Mouse (Mus musculus): ENCODE measurements around the gene Cnpy1. TPM values are rescaled to one million over a fixed set of nuclear protein-coding genes. Genes with fewer than 3 reads are reported as not detected.

Gene Cnpy1
- polyA plus RNA-seq, 1 experiment from 2014 or later: not detected

- H3K27me3 ChIP-seq (replicated peaks): peaks cover 99% of the 10 kb centered on the region
- H3K4me3 ChIP-seq: peak overlapping the region; percentile 30
- H3K9ac ChIP-seq: no peak overlapping the region
- no peak for ATAC-seq (ENCODE audit: extremely low read depth, insufficient number of reproducible peaks, low FRiP score, low TSS enrichment)
- H3K9me3 ChIP-seq: no peaks in the 10 kb centered on the region
- WGBS: 2% methylated on average over 20 of the region's 20 CpGs
- H3K36me3 ChIP-seq: no peaks in the 10 kb centered on the region
- H3K4me1 ChIP-seq: peaks cover 24% of the 10 kb centered on the region
- H3K27ac ChIP-seq (replicated peaks): no peak overlapping the region
- H3K4me2 ChIP-seq: peak overlapping the region; percentile 51
These were observed 84.1 kb downstream of the Cnpy1 start for GRCm38 (mm10) chr5:28161383-28161937.

DNA sequence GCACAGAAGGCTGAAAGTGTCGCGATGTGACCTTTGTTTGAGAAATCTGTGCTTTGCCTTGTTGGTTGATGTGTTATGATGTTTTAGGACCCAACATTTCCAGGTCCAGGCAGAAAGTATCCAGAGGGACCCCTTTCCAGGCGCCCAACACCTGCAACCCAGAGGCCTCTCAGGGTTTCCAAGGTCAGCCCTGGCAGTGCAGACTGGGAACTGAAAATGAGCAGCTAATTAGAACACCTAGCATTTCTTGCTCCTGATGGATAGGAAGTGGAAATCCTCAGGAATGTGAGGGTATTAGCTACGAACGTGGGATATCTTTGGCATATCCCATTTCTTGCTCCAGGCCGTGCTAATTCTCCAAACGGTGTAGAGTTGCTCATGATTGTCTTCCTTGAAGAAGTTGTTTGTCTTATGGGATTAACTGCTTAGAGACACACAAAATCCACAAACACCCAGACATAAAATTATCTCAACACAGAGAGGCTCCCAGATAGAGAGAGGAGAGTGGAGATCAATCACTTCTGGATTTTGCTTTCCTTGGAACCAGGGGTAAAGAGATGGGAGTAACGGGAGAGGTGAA is 85.6 kb downstream of the Cnpy1 start:
- Histone ChIP-seq H3K27me3 (replicated peaks) (peaks cover 99% of the 10 kb centered on the region), H3K4me2 (no peak overlapping the region), H3K27ac (replicated peaks) (no peak overlapping the region), H3K9me3 (no peaks in the 10 kb centered on the region), H3K36me3 (no peaks in the 10 kb centered on the region), H3K4me3 (no peak overlapping the region), H3K4me1 (peaks cover 9% of the 10 kb centered on the region; the same call in 1 of the 2 replicates), H3K9ac (no peak overlapping the region)
- ATAC-seq (ENCODE audit: extremely low read depth, insufficient number of reproducible peaks, low FRiP score, low TSS enrichment): no peak
- 2% methylated on average over 8 of the region's 8 CpGs for WGBS

DNA sequence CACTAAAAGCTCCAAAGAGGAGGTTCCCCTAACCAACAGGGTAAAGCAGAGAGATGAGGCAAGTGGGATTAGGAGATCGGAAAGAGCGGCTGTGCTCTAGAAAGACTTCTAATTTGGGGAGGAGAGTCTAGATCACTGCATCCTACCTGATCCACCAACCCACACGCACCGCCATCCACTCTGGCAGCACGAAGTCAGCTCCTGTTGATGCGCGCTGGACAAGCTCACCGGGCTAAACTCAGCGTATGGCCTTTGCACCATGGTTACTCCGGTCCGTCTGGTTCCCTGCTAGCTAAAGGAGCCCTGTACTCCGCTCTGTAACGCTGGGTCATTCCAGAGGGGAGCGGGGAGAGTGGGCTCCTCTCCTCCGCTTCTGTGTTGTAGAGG is 86.5 kb downstream of the Cnpy1 start:
- Histone ChIP-seq H3K36me3 (no peaks in the 10 kb centered on the region), H3K9ac (no peak overlapping the region), H3K4me2 (no peak overlapping the region), H3K27ac (replicated peaks) (no peak overlapping the region), H3K4me1 (peaks cover 8% of the 10 kb centered on the region; the same call in 1 of the 2 replicates), H3K4me3 (no peak overlapping the region), H3K27me3 (replicated peaks) (peaks cover 97% of the 10 kb centered on the region), H3K9me3 (no peaks in the 10 kb centered on the region)
- no peak; the same call in 1 of the 2 replicates for ATAC-seq (ENCODE audit: extremely low read depth, insufficient number of reproducible peaks, low FRiP score, low TSS enrichment)
- WGBS: 1% methylated on average over 15 of the region's 15 CpGs

GRCm38 (mm10) chr5:28158308-28159071 is 87.1 kb downstream of the Cnpy1 start:
- Histone ChIP-seq H3K27ac (replicated peaks) (no peak overlapping the region), H3K4me3 (peak overlapping the region; percentile 18), H3K36me3 (no peaks in the 10 kb centered on the region), H3K4me1 (peaks cover 8% of the 10 kb centered on the region; the same call in 1 of the 2 replicates), H3K9me3 (no peaks in the 10 kb centered on the region), H3K27me3 (replicated peaks) (peaks cover 97% of the 10 kb centered on the region), H3K9ac (no peak overlapping the region), H3K4me2 (peak overlapping the region; percentile 36)
- under 1% methylated on average over 31 of the region's 31 CpGs for WGBS
- no peak for ATAC-seq (ENCODE audit: extremely low read depth, insufficient number of reproducible peaks, low FRiP score, low TSS enrichment)

DNA sequence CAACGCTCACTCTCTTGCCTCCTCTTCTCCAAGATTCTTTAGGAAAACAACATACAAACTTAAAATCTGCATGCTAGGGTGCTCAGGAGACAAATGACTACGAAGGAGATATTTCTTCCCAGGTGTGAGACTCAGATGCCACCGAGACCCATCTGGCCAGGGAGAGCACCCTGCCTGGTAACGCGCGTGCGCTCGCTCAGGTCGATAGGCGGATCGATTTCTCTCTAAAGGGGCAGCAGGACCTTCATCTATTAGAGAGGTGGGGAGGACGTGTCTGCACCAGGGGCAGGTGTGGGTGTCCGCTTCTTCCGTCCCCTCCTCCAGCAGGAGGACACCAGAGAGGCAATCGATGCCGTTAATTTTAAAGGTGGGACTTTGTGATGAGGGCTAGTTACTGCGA is 87.8 kb downstream of the Cnpy1 start:
- Histone ChIP-seq H3K36me3 (no peaks in the 10 kb centered on the region), H3K4me3 (peak overlapping the region; percentile 18; the same call in 1 of the 2 replicates), H3K4me2 (peak overlapping the region; percentile 36), H3K9ac (no peak overlapping the region), H3K4me1 (peaks cover 8% of the 10 kb centered on the region; the same call in 1 of the 2 replicates), H3K27me3 (replicated peaks) (peaks cover 97% of the 10 kb centered on the region), H3K9me3 (no peaks in the 10 kb centered on the region), H3K27ac (replicated peaks) (no peak overlapping the region)
- no peak for ATAC-seq (ENCODE audit: extremely low read depth, insufficient number of reproducible peaks, low FRiP score, low TSS enrichment)
- 1% methylated on average over 17 of the region's 17 CpGs for WGBS

DNA sequence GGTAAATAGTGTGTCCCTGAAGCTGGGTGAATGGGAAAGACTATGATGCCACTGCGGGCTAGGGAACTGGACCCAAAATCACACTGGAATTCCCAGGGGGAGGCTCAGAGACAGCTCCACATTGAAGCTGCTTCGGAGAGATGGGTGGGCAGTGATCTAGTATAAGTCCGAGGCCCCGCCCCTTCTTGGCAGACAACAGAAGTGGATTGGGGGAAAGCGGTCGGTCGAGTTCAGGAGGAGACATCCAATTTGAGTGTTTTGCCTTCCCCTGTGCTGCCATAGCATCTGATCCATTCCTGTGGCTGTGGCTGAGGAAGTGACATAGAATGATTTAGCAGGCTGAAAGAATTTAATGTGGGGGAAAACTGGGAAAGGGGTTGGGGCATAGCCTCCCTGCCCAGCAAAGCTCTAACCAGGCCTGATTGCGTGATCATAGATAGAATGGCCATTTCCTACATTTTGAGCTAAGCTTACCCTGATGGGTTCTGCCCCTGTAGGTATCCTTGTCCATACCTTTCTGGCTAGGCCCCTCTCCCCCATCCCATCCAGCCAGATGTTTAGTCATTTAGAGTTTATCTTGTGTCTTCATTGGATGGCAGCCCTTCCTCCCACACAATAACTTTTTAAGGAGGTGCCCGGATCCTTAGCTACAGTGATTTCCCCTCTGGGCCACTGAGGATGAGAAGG is 88.4 kb downstream of the Cnpy1 start:
- Histone ChIP-seq H3K4me3 (no peak overlapping the region), H3K27me3 (replicated peaks) (peaks cover 98% of the 10 kb centered on the region), H3K9ac (no peak overlapping the region), H3K4me1 (peaks cover 6% of the 10 kb centered on the region; the same call in 1 of the 2 replicates), H3K9me3 (no peaks in the 10 kb centered on the region), H3K36me3 (no peaks in the 10 kb centered on the region), H3K27ac (replicated peaks) (no peak overlapping the region), H3K4me2 (no peak overlapping the region)
- WGBS: 5% methylated on average over 9 of the region's 9 CpGs
- no peak for ATAC-seq (ENCODE audit: extremely low read depth, insufficient number of reproducible peaks, low FRiP score, low TSS enrichment)

Other genes with a start within 250 kb of the Cnpy1 start
- 26.7 and 29.0 TPM in 2 replicates for gene Insig1, start 174.4 kb downstream of the Cnpy1 start, polyA plus RNA-seq (2015; fragmentation: Nextera tagmentation; extraction: Ambion mirVana)
- gene En2, start 80.1 kb downstream of the Cnpy1 start, polyA plus RNA-seq (2015; fragmentation: Nextera tagmentation; extraction: Ambion mirVana): not detected in 2 replicates
- 8.8 and 8.9 TPM in 2 replicates for gene Rbm33, start 71.3 kb upstream of the Cnpy1 start, polyA plus RNA-seq (2015; fragmentation: Nextera tagmentation; extraction: Ambion mirVana)
- 0.36 and 0.57 TPM in 2 replicates for gene Shh, start 221.4 kb upstream of the Cnpy1 start, polyA plus RNA-seq (2015; fragmentation: Nextera tagmentation; extraction: Ambion mirVana)

All from heart, embryonic 13.5 days (tissue).